Mouse (Mus musculus) right cerebral cortex, postnatal 10 days (tissue): Measurements from ENCODE around the gene Hoxc10.

Source experiments
- DNase-seq, 2 experiments: peaks; one replicate each; pipeline ENCODE4 v3.0.0; 2021; ENCODE audit warnings: low spot score in 2 of 2

The Hoxc10 gene

GRCm38 (mm10) chr15:102966776-102967311 is at the start of gene Hoxc10:
Hoxc10 (plus strand) TSS chr15:102966796.
- no peak for DNase-seq

GRCm38 (mm10) chr15:102917972-102918572 is 48.5 kb upstream of the Hoxc10 start:
- DNase-seq = no peak

- no peak for DNase-seq
Observed at GRCm38 (mm10) chr15:102918611-102919265, 47.9 kb upstream of the Hoxc10 start.

- DNase-seq = no peak
Observed at GRCm38 (mm10) chr15:102919336-102920180, 47.0 kb upstream of the Hoxc10 start.

GRCm38 (mm10) chr15:102920619-102921018 is 46.0 kb upstream of the Hoxc10 start:
- DNase-seq = no peak

- DNase-seq = no peak
Observed at GRCm38 (mm10) chr15:102921053-102922011, 45.3 kb upstream of the Hoxc10 start, which contains the start of gene Hoxc13. Hoxc13 (plus strand) TSS chr15:102921103.

GRCm38 (mm10) chr15:102922012-102922362 is 44.6 kb upstream of the Hoxc10 start:
- DNase-seq = no peak

- no peak for DNase-seq
Observed at GRCm38 (mm10) chr15:102922636-102923500, 43.7 kb upstream of the Hoxc10 start.

GRCm38 (mm10) chr15:102927032-102927645 is 39.5 kb upstream of the Hoxc10 start:
- DNase-seq = no peak

GRCm38 (mm10) chr15:102931706-102932358 is 34.8 kb upstream of the Hoxc10 start:
- no peak for DNase-seq

GRCm38 (mm10) chr15:102934438-102934837 is 32.2 kb upstream of the Hoxc10 start:
- no peak for DNase-seq

GRCm38 (mm10) chr15:102934897-102935296 is 31.7 kb upstream of the Hoxc10 start:
- DNase-seq = no peak

GRCm38 (mm10) chr15:102936279-102936972 is 30.2 kb upstream of the Hoxc10 start, which contains the start of gene Hoxc12:
Hoxc12 (plus strand) TSS chr15:102936757.
- DNase-seq = no peak

- DNase-seq = no peak
Observed at GRCm38 (mm10) chr15:102937036-102937666, 29.4 kb upstream of the Hoxc10 start.

- no peak for DNase-seq
Observed at GRCm38 (mm10) chr15:102939256-102940155, 27.1 kb upstream of the Hoxc10 start.

- no peak for DNase-seq
Observed at GRCm38 (mm10) chr15:102942739-102943467, 23.7 kb upstream of the Hoxc10 start.
